Comparison of ENCODE assay signal across 18 mouse cellular contexts in the genomic region with DNA sequence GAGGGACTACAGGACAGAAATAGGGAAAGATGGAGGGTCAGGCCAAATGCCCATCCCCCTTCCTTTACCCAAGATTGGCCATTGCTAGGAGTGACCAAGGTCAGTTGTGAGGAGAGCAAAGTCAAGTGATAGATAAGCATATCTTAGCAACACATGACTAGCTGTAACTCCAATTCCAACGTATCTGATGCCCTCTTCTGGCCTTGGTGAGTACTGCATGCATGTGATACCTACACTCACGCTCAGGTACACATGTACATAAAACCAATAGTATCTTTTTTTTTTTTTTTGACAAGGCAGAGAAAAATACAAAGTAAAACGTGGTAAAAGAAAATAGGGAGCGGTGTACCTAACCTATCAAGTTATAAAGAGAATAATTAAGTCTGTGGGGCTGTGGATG.
DNase-seq lines count a peak whose midpoint lies in the region; ATAC-seq and TF ChIP-seq lines count a peak whose summit lies in the region.
"Had no signal": no experiment of that assay in that cellular context is flagged by ENCODE, and none has a peak within 500 bp of the region (broad histone marks: within the 10 kb centered on the region; RNA-seq: fewer than 3 reads in every experiment).

No protein-coding gene starts in this region.

- H3K4me2 ChIP-seq in kidney, embryonic 14.5 days (replicated peaks; ENCODE audit: low read depth, low read length): no peak overlapping the region
- no peak overlapping the region for H3K4me2 ChIP-seq in lung, embryonic 14.5 days
- H3K4me2 ChIP-seq: liver, embryonic 13.5 days; stomach, embryonic 15.5 days had no signal

- no peaks in the 10 kb centered on the region for H3K27me3 ChIP-seq in kidney, embryonic 14.5 days (ENCODE audit: control insufficient read depth, insufficient read depth, low read length)
- no peaks in the 10 kb centered on the region for H3K27me3 ChIP-seq in lung, embryonic 14.5 days (ENCODE audit: insufficient read depth, low read length)
- H3K27me3 ChIP-seq: liver, embryonic 13.5 days; stomach, embryonic 15.5 days had no signal

- WGBS in kidney, embryonic 14.5 days: 91% methylated on average over 4 of the region's 4 CpGs
- WGBS in lung, embryonic 14.5 days: 83% methylated on average over 4 of the region's 4 CpGs

- no peaks in the 10 kb centered on the region for H3K9me3 ChIP-seq in kidney, embryonic 14.5 days (ENCODE audit: control insufficient read depth, low read length)
- H3K9me3 ChIP-seq in lung, embryonic 14.5 days (ENCODE audit: low read depth, low read length): no peaks in the 10 kb centered on the region
- H3K9me3 ChIP-seq in ES-E14 (ENCODE audit: control insufficient read depth, insufficient read depth, low read depth, low read length): no peaks in the 10 kb centered on the region
- H3K9me3 ChIP-seq: heart, embryonic 10.5 days; liver, embryonic 13.5 days; stomach, embryonic 15.5 days had no signal

- in situ Hi-C loops in ES-E14 (cut with MboI; ENCODE audit: low sequenced_read_pairs in 2 of 2, unreplicated experiment in 2 of 2): no loop called here

- TF ChIP-seq POLR2A in brain, embryonic 14.5 days (IDR thresholded peaks at IDR 0.05; ENCODE audit: borderline replicate concordance, extremely low read depth, insufficient read depth, insufficient read length, poor library complexity, severe bottlenecking): no peak

- peak; percentile 14 for DNase-seq in kidney, adult 11 months
- DNase-seq in lung, embryonic 14.5 days: no peak
- no peak for DNase-seq in lung, postnatal 10 days
- peak; percentile 21 for DNase-seq in ES-E14 (ENCODE audit: low read depth, low spot score)
- no peak for DNase-seq in brain, embryonic 14.5 days (ENCODE audit: low read depth)
- no peak for DNase-seq in heart, adult 8-10 months (ENCODE audit: low spot score)
- DNase-seq: adrenal gland, postnatal 36 days; B cell, adult 2 months; cerebellum, adult 2 months; gastrocnemius, postnatal 25 days; liver, embryonic 13.5 days; lung, postnatal 14 days; right cerebral cortex, postnatal 25 days had no signal

- no peaks in the 10 kb centered on the region for H3K36me3 ChIP-seq in kidney, embryonic 14.5 days (ENCODE audit: control insufficient read depth, insufficient read depth, low read length)
- H3K36me3 ChIP-seq in lung, embryonic 14.5 days (ENCODE audit: insufficient read depth): no peaks in the 10 kb centered on the region
- no peaks in the 10 kb centered on the region for H3K36me3 ChIP-seq in ES-E14 (ENCODE audit: control insufficient read depth, insufficient read depth, low read length, poor library complexity, severe bottlenecking)
- H3K36me3 ChIP-seq: embryonic facial prominence, embryonic 10.5 days; heart, embryonic 10.5 days; liver, embryonic 13.5 days; stomach, embryonic 15.5 days had no signal

- no peak for ATAC-seq in kidney, embryonic 14.5 days (ENCODE audit: low FRiP score, low TSS enrichment)
- no peak for ATAC-seq in lung, embryonic 14.5 days (ENCODE audit: insufficient read depth)
- ATAC-seq: inflammation-experienced regulatory T-cells, adult 6 months had no signal

- no peak overlapping the region for H3K9ac ChIP-seq in kidney, embryonic 14.5 days (ENCODE audit: low read depth, low read length)
- H3K9ac ChIP-seq in lung, embryonic 14.5 days: no peak overlapping the region
- no peak overlapping the region for H3K9ac ChIP-seq in ES-E14 (ENCODE audit: insufficient read depth, low read depth, low read length, poor library complexity, severe bottlenecking)
- H3K9ac ChIP-seq: liver, embryonic 13.5 days; stomach, embryonic 15.5 days had no signal

- no peak overlapping the region for H3K4me3 ChIP-seq in kidney, embryonic 14.5 days (ENCODE audit: low read length)
- no peak overlapping the region for H3K4me3 ChIP-seq in lung, embryonic 14.5 days (ENCODE audit: low read depth, low read length)
- H3K4me3 ChIP-seq in ES-E14 (ENCODE audit: insufficient read depth in 1 of 2, low read depth in 1 of 2, low read length in 2 of 2, poor library complexity in 1 of 2, severe bottlenecking in 1 of 2): no peak overlapping the region
- H3K4me3 ChIP-seq: embryonic facial prominence, embryonic 10.5 days; heart, embryonic 10.5 days; liver, embryonic 13.5 days; stomach, embryonic 15.5 days had no signal

- no peak overlapping the region for H3K27ac ChIP-seq in kidney, embryonic 14.5 days (ENCODE audit: low read depth, low read length)
- no peak overlapping the region for H3K27ac ChIP-seq in lung, embryonic 14.5 days (ENCODE audit: low read depth)
- H3K27ac ChIP-seq in ES-E14 (ENCODE audit: insufficient read depth, low read depth, low read length, poor library complexity, severe bottlenecking): no peak overlapping the region
- H3K27ac ChIP-seq: embryonic facial prominence, embryonic 10.5 days; heart, embryonic 10.5 days; liver, embryonic 13.5 days; stomach, embryonic 15.5 days had no signal

- peak; percentile 28; the same call in 1 of the 2 replicates for TF ChIP-seq CTCF in lung, embryonic 14.5 days (IDR thresholded peaks at IDR 0.05; ENCODE audit: low read depth)
- peak; percentile 10; the same call in 1 of the 2 replicates for TF ChIP-seq CTCF in brain, embryonic 14.5 days (IDR thresholded peaks at IDR 0.05; ENCODE audit: borderline replicate concordance, extremely low read depth, insufficient read depth, insufficient read length)

- no peaks in the 10 kb centered on the region for H3K4me1 ChIP-seq in kidney, embryonic 14.5 days (ENCODE audit: control insufficient read depth, insufficient read depth, low read length)
- no peaks in the 10 kb centered on the region for H3K4me1 ChIP-seq in lung, embryonic 14.5 days (ENCODE audit: insufficient read depth)
- peaks cover 0 to 2% of the 10 kb centered on the region in 2 experiments; a peak in 1 of 4 replicates for H3K4me1 ChIP-seq in ES-E14 (ENCODE audit: control insufficient read depth in 2 of 2, insufficient read depth in 2 of 2, low read length in 2 of 2, poor library complexity in 1 of 2)
- H3K4me1 ChIP-seq: liver, embryonic 13.5 days; stomach, embryonic 15.5 days had no signal

TF ChIP-seq in ES-E14, 5 proteins besides CTCF, POLR2A, EP300 and RAD21:
- no peak for TF ChIP-seq ZNF384 (IDR thresholded peaks at IDR 0.05; ENCODE audit: low read depth, low read length)
- no peak for TF ChIP-seq MAFK (IDR thresholded peaks at IDR 0.05; ENCODE audit: insufficient read depth, low read depth, low read length)
- no peak for TF ChIP-seq CHD2 (IDR thresholded peaks at IDR 0.05; ENCODE audit: low read depth, low read length)
- no peak for TF ChIP-seq HCFC1 (IDR thresholded peaks at IDR 0.05; ENCODE audit: borderline replicate concordance, insufficient read depth, low read length)
- TF ChIP-seq ZC3H11A (IDR thresholded peaks at IDR 0.05; ENCODE audit: borderline replicate concordance, low read depth, low read length): no peak

Comparison
In these comparisons a context has a peak if more than half of its experiments do, and no peak if none do; other contexts are left out.
1. DNase-seq: peak in kidney, adult 11 months (single experiment) and ES-E14 (single experiment); none in lung, embryonic 14.5 days (single experiment), lung, postnatal 10 days (single experiment), brain, embryonic 14.5 days (single experiment) and heart, adult 8-10 months (single experiment).